Mouse (Mus musculus) gastrocnemius, adult 2 months (tissue): ENCODE data around the gene Hps4. TPM values are rescaled to one million over a fixed set of nuclear protein-coding genes. Genes with fewer than 3 reads are reported as not detected.
A peak's percentile ranks its signal among the peaks of the same experiment; 100 is the strongest.

Source experiments
- DNase-seq: peaks from one replicate; pipeline ENCODE4 v3.0.0; 2022
- H3K27ac ChIP-seq: fragments of 200-600 bp; 2 replicates; pipeline ENCODE4 v1.8.1; 2022; ENCODE audit warnings: mild to moderate bottlenecking
- H3K4me3 ChIP-seq: fragments of 200-600 bp; 2 replicates; pipeline ENCODE4 v1.8.1; 2022; ENCODE audit warnings: mild to moderate bottlenecking, moderate library complexity
- CTCF ChIP-seq: fragments of 200-600 bp; IDR thresholded peaks from 2 replicates; pipeline ENCODE4 v1.8.1; 2022; ENCODE audit warnings: antibody characterized with exemption, mild to moderate bottlenecking, moderate library complexity
- intact Hi-C: fragments of 180-260 bp; cut with DNase I; formaldehyde crosslinking; loops from one replicate; pipeline ENCODE4 v1.15.1; 2025
- total RNA-seq, 2 experiments: library from RNA; stranded (reverse); gene quantifications; 2 replicates each; pipeline ENCODE4 v1.2.3; 2021

Hps4 gene
- total RNA-seq, 2 experiments from 2014 or later, result 4.3 to 6.3 TPM

DNA sequence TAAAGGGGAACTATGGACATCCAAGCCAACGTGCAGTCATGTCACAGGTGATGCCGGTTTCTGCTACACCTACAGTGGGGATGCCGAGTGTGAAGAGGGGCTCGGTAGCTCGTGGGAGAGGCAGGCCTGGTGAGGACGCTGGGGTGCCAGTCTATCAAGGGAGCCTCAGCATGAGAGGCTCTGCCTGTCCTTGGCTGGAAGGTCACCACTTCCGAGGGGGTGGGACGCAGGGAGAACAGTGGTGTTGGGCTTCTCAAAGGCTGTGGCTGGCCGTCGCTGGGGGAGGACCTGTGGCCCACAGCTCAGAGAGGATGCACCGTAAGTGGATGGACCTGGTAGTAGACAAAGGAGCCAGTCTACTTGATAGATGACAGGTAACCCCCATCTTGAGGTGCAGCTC lies 38.3 kb downstream of the Hps4 start:
- DNase-seq, result no peak
- Histone ChIP-seq H3K27ac (no peak overlapping the region), H3K4me3 (no peak overlapping the region)
- intact Hi-C loops, result no loop called here
- no peak for TF ChIP-seq CTCF

DNA sequence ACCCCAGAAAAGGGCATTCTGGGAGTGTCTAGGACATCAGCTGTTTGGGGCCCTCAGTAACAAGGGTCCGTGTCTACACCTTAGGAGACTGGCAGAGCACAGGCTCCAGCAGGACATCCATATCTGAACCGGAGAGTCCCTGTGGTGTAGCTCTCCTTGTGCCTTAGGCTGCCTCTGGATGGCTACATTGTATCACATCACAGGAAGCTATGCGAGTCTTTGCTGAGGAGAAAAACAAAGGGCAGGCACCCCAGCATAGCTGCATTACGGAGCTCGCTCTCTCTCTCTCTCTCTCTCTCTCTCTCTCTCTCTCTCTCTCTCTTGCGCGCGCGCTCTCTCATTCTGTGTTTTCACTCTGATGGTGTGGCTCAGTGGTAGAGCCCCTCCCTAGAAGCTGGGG lies 39.2 kb downstream of the Hps4 start:
- H3K27ac ChIP-seq, result peak overlapping the region; percentile 63; the same call in 1 of the 2 replicates
- peak; percentile 16 for DNase-seq
- intact Hi-C loops, result no loop called here
- no peak overlapping the region for H3K4me3 ChIP-seq
- no peak for TF ChIP-seq CTCF

DNA sequence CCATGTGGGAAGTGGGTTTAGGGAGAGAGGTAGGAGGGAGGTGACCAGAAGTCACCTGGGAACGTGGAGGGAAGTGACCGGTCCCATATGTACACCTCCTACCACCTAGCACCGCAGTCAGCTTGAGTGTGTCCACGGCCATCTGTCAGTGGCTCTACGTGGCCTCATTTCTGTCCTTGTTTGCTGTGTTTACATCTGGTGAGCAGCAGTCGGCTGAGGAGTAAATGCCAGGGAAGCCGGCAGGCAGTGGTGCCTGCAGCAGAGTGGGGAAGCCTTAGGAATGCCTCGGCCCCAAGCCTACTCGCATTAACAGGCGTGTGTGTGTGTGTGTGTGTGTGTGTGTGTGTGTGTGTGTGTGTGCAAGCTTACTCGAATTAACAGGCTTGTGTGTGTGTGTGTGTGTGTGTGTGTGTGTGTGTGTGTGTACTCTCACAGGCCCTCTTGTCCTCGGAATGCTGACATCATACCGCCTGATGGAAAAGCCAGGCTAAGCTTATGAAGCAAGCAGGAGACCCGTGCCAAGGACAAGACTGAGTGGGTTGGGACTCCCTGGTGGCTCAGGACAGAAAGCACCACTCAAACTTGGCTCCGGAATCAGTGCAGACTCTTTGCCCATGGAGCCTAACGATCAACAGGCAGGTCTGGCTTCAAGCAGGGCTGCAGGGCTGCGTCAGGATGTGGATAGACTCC lies 39.9 kb downstream of the Hps4 start:
- peak; percentile 70 for DNase-seq
- intact Hi-C loops, result no loop called here
- H3K4me3 ChIP-seq, result no peak overlapping the region
- H3K27ac ChIP-seq, result peak overlapping the region; percentile 63
- no peak for TF ChIP-seq CTCF

DNA sequence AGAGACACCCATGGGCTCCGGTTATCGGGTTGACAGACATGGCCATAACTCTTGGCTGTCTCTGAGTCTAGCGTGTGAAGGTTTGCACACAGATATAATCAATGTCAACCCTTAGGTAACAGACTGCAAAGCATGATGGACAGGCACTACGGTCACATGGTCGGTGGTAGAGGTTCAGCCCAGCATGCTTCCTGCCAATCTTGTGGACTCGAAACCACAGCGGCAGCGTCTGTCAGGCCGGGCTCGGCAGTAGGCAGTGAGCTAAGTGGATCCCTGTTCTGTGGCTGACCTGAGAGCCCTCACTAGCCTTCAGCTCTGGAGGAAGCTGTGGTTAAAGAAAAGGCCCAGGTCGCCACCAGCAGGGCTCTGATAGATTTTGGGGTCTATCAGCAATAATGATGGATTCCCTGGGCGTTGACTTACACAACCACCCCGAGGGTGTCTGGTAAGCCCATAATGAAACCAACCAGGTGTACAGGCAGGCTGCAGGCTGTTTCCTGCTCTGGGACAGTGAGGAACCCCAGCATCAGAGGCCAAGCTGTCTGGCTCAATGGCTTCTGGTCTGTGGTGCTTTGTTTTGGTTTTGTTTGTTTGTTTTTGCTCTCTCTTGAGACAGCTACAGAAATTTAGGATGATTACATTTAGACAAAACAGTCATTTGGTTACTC lies 42.1 kb downstream of the Hps4 start:
- intact Hi-C loops, result no loop called here
- no peak overlapping the region for H3K4me3 ChIP-seq
- DNase-seq, result no peak
- H3K27ac ChIP-seq, result no peak overlapping the region
- no peak for TF ChIP-seq CTCF

DNA sequence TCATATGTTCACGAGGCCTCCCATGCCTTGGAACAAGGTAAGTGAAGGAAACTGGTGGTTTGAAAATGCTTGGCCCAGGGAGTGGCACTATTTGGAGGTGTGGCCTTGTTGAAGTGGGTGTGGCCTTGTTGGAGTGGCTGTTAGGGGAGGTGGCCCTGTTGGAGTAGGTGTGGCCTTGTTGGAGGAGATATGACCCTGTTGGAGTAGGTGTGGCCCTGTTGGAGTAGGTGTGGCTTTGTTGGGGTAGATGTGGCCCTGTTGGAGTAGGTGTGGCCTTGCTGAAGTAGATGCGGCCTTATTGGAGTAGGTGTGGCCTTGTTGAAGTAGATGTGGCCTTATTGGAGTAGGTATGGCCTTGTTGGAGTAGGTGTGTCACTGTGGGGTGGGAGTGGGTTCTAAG lies 43.1 kb downstream of the Hps4 start:
- Histone ChIP-seq H3K4me3 (no peak overlapping the region), H3K27ac (no peak overlapping the region)
- DNase-seq, result no peak
- TF ChIP-seq CTCF, result no peak
- intact Hi-C loops, result no loop called here

DNA sequence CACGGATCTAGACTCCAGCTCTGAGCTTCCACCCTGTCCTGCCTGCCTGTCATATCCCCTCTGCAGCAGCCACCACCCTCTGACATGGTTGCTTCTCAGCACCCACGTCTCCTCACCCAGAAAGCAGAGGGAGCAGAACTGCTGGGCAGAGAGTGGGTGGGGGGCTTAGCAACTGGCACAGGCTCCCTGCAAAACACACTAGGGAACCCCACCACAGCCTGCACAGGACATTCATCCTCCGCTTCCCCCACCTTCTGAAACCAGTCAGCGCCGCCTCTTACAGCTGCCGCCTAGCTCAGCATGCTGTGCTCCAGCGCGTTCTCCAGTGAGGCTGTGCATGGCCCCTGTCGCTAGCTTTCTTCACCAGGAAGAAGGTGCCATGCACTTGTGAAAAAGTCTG lies 46.5 kb downstream of the Hps4 start:
- Histone ChIP-seq H3K4me3 (no peak overlapping the region), H3K27ac (no peak overlapping the region)
- DNase-seq, result no peak
- TF ChIP-seq CTCF, result no peak
- intact Hi-C loops, result no loop called here

DNA sequence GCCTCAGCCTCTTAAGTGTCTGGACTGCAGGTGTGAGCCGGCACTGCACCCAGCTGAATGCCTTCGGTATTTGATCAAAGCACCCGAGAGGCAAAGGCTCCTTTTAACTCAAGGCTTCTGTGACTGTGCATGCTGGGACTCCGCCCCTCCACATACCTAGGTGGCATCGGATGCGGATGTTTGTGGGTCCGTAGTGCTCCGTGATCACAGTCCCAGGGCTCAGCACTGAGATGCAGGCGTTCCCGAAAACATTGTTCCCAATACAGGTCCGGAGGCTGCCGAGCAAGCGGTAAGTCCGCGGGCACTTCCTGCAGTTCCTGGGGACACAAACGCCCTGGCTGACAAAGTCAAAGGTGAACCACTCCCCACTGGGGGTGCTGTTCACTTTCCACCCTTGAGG lies 48.1 kb downstream of the Hps4 start:
- Histone ChIP-seq H3K27ac (no peak overlapping the region), H3K4me3 (no peak overlapping the region)
- intact Hi-C loops, result no loop called here
- DNase-seq, result no peak
- TF ChIP-seq CTCF, result no peak

DNA sequence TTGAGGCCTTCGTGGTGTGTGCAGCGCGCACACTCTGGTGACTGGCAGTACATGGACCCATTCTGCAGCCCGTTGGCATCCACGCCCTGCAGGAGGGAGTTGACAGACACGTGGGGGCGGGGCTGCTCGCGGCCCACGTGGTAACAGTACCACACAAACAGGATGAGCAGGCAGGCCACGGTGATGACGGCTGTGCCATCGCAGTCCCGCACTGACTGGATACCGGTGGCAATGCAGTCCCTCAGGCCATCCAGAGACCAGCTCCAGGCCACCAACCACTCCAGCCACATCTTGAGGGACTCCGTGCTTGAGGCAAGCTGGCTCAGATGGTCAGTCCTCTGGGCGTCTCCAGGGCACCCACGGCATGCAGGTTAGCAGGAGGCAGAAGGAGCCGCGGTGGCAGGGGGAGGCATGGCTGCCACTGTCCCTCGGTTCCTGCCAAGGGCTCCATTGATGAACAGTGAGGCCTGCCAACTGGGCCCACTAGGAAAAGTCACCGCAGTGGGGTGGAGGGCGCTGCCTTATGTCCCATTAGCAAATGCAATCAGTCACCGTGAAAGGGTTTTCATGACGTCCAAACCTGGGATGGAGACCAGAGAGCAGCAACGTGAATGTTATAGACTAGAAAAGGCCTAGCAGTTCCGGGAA lies 48.9 kb downstream of the Hps4 start:
- no peak for TF ChIP-seq CTCF
- DNase-seq, result no peak
- Histone ChIP-seq H3K4me3 (no peak overlapping the region), H3K27ac (no peak overlapping the region)
- intact Hi-C loops, result no loop called here

DNA sequence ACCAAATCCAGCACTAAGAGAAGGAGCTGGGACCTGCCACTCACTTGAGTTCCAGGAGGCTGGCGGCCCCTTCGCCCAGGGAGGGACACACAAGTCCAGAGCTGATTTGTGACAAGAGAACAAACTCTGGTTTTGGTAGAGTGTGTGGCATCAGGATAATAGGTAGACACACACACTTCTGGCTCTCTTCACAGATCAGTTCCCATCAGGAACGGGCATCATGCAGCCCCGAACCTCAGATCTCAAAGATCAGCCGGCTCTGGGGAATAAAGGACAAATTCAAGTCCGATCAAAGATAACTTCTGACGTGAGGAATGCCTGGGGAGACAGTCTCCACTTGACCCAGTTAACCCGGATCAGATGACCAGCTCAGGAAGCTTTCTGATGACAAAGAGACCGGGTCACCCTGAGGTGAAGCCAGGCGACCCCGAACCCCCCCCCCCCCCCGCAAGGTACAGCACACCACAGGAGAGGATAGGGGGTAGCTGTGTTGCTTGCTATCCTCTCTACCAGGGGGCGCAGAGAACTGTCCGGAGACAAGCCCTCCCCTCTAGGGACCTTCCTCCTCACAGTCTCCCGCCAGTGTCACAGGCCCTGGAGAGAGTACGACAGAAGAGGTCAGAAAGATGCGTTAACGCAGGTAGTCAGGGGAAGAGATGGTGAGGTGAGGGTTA lies 51.0 kb downstream of the Hps4 start:
- no peak for DNase-seq
- intact Hi-C loops, result no loop called here
- Histone ChIP-seq H3K4me3 (peak overlapping the region; percentile 68), H3K27ac (no peak overlapping the region)
- no peak for TF ChIP-seq CTCF

DNA sequence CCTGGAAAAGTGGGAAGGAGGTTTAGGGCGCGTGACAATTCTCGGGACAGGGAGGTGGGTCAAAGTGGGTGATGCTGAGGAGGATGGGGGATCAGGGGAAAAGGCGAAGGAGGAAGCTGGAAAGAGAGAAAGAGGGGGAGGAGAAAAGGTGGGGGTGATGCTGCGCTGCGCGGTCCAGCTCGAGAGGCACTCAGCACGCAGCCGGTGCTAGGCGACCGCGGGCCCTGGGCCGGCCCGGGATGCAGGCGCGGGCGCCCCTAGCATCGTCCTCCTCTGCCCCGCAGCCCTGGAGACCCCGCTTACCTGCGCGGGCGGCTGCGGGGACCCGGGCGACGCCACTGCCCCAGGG lies 51.5 kb downstream of the Hps4 start:
- Histone ChIP-seq H3K27ac (no peak overlapping the region), H3K4me3 (peak overlapping the region; percentile 68)
- intact Hi-C loops, result no loop called here
- no peak for DNase-seq
- no peak for TF ChIP-seq CTCF

DNA sequence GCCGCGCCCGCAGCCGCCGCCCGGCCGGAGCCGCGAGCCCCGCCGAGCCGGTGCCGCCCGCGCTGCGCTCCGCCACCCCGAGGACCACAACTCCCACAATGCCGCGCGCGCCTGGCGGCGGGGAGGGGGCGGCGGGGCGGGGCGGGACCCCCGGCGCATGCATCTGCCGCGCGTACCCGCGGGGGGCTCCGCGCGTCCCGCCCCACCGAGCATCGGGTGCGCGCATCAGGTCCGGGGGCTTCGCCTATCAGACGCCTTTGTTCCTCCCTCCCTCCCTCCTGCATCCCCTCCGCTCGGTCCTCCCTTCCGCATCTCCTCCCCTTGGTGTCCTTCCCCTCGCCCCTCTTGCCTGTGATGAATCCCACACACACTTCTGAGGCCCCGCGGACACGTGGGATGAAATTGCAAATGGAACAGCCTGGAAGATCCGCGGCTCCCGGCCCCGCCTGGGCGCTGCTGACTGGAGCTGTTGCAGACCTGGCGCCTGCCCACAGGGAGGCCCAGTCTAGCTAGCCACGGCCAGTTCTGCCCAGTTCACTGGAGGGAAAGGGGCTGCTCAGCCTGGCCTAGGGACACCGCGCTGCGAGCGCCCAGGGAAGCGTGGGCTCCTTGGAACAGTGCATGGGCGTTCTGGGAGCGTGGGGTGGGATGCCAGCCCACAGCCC lies 52.0 kb downstream of the Hps4 start, which contains the start of gene Asphd2:
Gene Asphd2, minus strand, starts transcription at position 88 of the 665 bp plus-strand sequence.
- Histone ChIP-seq H3K4me3 (peak within 1 kb of the TSS; percentile 68), H3K27ac (no peak within 1 kb of the TSS)
- TF ChIP-seq CTCF, result no peak
- intact Hi-C loops, result no loop called here
- DNase-seq, result peak; percentile 51

DNA sequence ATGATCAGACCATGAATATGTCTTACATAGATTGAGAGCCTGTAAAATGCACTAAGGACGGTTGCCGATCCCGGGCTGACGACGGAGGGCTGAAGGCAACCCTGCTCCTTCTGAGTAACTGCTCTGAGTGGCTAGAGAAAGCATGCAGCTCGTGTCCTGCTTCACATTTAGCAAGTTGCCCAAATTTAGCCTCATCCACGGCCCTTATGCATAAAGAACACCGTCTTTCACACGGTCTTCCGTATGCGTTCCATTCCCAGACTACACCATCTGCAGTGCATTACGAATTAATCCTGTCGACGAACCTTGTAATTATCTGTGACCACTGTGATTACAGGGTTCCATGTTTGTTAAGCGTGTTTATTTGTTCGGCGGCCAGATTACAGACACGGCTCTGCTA lies 53.2 kb downstream of the Hps4 start:
- intact Hi-C loops, result no loop called here
- Histone ChIP-seq H3K27ac (no peak overlapping the region), H3K4me3 (no peak overlapping the region)
- TF ChIP-seq CTCF, result no peak
- no peak for DNase-seq

DNA sequence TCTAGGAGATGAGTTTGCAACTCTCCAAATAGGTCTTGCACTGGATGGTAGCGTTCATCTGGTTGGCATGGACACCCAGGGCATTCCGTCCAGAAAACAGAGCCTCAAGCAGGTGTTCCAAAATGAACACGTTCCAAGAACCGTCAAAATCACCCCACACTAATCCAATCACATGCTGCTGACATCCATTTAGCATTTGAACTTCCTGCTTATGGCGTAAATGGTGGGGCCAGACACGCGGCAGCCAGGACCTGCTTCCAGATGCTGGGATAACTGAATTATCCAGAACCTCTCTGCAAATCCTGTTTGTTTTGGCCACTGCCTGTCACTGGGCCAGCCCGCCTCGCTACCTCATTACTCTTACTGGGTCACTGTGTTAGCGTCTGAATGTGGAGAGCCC lies 56.4 kb downstream of the Hps4 start:
- no peak overlapping the region for H3K4me3 ChIP-seq
- TF ChIP-seq CTCF, result no peak
- H3K27ac ChIP-seq, result no peak overlapping the region
- DNase-seq, result no peak
- intact Hi-C loops, result no loop called here
